Mouse (Mus musculus): ENCODE data around the gene Ascc2.

DNA sequence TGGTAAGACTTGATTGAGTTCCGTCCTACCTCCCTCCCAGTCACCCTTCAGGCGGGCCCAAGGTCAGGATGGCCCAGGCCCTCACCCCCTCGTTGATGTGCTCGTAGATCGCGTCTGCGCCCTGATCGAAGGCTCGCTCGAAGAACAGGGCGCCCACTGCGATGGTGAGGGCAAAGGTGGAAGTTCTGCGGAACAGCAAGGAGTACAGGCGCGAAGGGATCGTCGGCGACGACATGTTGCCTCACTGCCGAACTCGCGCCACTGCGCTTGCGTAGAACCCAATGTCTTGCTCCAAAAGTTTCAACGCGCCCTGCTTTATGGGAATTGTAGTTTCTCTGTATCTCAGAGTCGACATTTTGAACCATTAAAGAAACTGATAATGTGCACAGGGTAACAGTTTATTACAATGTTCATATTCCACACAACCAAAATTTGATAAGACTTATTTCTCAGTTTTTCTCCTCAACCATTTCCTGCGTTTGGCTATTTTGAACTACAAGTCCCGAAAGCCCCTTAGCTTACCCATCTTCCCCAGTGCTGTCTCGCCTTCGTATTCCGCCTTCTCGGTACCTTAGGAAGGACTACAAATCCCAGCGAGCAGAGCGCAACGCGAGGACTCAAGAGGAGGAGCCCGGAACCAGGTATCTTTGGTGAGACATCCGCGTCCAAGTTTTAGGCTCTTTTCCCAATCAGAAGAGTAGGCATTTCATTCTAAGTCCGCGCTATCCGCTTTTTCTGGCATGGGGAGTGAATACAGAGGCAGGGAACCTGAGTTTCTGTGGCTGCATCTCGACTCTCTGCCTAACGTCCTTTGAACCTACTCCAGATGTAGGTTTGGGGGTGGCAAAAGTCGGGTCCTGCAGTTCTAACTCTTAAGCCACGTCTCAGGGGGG lies 66.8 kb downstream of the Ascc2 start, which contains the start of the genes Uqcr10 and Zmat5:
- peak; percentile 98 for TF ChIP-seq POLR2A (IDR thresholded peaks at IDR 0.05; ENCODE audit: insufficient read length, low read depth)
- no peak for TF ChIP-seq MAX (IDR thresholded peaks at IDR 0.05; ENCODE audit: low read depth)
- TF ChIP-seq CEBPB (IDR thresholded peaks at IDR 0.05; ENCODE audit: insufficient read depth, poor library complexity, severe bottlenecking): no peak
- no peak for TF ChIP-seq MYOD1 (IDR thresholded peaks at IDR 0.05; ENCODE audit: control insufficient read depth in 1 of 3, insufficient read length in 2 of 3, low read depth in 2 of 3)
- TF ChIP-seq TCF12 (IDR thresholded peaks at IDR 0.05; ENCODE audit: insufficient read depth, poor library complexity, severe bottlenecking): no peak
- TF ChIP-seq MYOG (IDR thresholded peaks at IDR 0.05; ENCODE audit: control insufficient read depth in 1 of 3, insufficient read depth in 1 of 3, insufficient read length in 2 of 3, low read depth in 2 of 3): no peak
- no peak for TF ChIP-seq E2F4 (IDR thresholded peaks at IDR 0.05; ENCODE audit: insufficient read depth)
